Mouse (Mus musculus) E14TG2a.4 (cell line): ENCODE measurements at regions not wholly inside any gene's neighbourhood (a gene's known extent, or its start where the extent isn't known, plus 50 kb on each side); places are given as distances from the start of the nearest gene placed in this dataset.

ENCODE experiments used
- CTCF ChIP-seq: conservative IDR thresholded peaks from 2 replicates; pipeline ENCODE4 v1.5.1; 2014; ENCODE audit warnings: low read length
- NANOG ChIP-seq: IDR thresholded peaks from 2 replicates; pipeline ENCODE4 v1.6.1; 2014; ENCODE audit warnings: borderline replicate concordance, low read length, mixed read lengths
- POU5F1 ChIP-seq: IDR thresholded peaks from 2 replicates; pipeline ENCODE4 v1.6.1; 2014; ENCODE audit warnings: low read length, borderline replicate concordance

- TF ChIP-seq CTCF (no peak), NANOG (no peak), POU5F1 (no peak)
Measured at GRCm38 (mm10) chr8:87373535-87373934, 98.9 kb downstream of the Cbln1 start.
